Mouse (Mus musculus) liver, adult 2 months (tissue): ENCODE data around the gene Slc25a51.

Experiments used
- CTCF ChIP-seq: fragments of 200-500 bp; IDR thresholded peaks from 2 replicates; pipeline ENCODE4 v1.5.1; 2011; ENCODE audit warnings: low read depth, low read length, control low read depth
- POLR2A ChIP-seq: fragments of 200-500 bp; IDR thresholded peaks from 2 replicates; pipeline ENCODE4 v1.6.1; 2011; ENCODE audit warnings: low read length, control low read depth; ENCODE audit not compliant: insufficient read depth; ENCODE audit errors: extremely low read depth

- TF ChIP-seq CTCF, result no peak
- TF ChIP-seq POLR2A, result no peak
Observed at GRCm38 (mm10) chr4:45452569-45453111, 44.1 kb upstream of the Slc25a51 start.
